Mouse (Mus musculus): ENCODE measurements around the gene AY074887.
"Not testable (repeated sequence)": the region's sequence is repeated elsewhere in the genome, so short reads cannot be mapped to it uniquely, and the experiment has no call there.

AY074887 gene

DNA sequence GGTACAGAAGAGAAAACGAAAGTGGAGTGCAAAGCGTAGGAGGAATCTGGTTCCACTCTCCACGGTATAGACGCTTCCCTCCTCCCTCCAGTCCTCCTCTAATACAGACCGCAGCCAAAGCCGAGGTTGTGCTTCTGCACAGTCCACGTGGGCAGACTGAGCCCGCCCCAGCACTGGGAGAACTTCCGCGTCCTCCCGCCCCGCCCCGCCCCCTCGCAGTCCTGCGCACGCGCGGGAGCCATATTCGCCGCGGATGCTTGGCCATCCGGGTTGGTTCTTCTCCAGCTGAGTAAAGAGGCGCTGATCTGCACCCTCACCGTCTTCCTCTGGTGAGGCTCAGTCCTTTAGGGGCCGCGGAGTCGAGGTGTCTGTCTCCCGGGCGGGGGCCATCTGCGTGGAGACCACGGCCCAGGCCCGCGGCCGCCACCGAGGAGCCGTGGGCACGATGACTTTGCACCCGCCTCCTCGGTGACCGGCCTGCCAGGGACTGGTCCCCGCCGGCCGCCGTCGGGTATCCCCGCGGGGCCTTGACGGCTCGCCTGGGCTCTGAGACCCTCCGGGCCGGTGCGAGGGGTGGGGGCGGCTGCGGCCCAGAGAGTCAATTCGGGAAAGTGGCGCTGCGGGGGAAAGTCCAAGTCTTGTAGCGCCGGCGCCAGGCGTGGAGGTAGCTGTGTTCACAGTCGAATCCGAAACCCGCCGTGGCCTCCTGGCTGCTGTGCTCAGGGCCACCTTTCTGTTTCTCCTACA, at the start of gene AY074887, which contains the start of gene Psma4:
TSS of gene AY074887 (minus strand) at position 424 of the 747 bp plus-strand sequence.
TSS of gene Psma4 (plus strand) at position 216 of the 747 bp plus-strand sequence.
- DNase-seq: peak; percentile 84

DNA sequence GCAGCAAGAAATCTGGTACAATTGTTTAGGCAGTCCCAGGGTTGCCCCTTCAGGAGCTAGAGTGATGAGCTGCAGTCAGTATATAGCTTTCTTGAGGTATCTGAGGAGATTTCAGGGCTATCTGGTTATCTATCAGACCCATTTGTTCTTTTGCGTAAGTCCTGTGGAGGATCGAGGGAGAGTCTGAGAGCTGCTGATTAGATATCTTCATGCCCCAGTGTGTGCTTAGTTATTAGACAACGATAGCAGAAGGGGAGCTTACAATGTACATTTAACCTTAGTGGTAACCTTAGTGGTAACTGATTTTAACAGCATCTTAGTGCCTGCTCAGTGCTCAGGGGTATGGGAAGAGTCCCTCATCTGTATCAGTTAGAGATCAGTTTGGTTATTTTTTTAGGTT, 44.8 kb upstream of the AY074887 start:
- no peak for DNase-seq

DNA sequence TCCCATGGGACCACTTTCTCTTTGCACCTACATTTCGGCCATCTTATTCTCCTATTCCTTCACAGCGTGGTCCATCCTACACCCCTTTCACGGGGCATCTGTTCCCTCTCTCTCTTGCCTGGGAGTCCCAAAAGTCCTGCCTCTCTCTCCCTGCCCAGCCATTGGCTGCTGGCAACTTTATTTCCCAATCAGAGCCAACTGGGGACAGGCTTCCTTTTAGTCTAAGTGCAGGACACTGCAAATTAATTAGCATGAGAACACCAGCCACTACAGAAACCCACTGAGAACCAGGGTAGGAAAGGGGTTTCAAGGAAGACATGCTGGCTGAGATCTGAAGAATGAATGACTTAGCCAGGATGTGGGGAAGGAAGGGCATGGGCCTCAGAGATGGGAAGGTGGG, 43.6 kb upstream of the AY074887 start:
- no peak for DNase-seq

DNA sequence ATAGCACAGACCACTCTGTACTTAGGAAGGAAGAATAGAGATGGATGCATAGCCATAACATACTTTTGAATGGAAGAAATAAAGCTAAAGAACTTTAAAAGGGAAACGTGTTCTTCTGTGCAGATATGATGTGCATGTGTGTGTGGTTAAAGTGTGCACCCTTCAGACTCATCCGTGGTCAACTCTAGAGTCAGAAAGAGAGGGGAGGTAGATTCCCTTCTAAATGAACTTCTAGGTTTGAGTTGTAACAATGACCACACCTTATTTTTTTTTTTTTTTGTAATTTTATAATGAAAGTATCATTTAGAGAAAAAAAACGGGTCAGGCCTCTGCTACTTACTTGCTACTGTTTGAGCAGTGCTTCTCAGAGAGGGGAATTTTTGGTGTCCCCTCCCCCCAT, 39.6 kb upstream of the AY074887 start:
- no peak for DNase-seq

DNA sequence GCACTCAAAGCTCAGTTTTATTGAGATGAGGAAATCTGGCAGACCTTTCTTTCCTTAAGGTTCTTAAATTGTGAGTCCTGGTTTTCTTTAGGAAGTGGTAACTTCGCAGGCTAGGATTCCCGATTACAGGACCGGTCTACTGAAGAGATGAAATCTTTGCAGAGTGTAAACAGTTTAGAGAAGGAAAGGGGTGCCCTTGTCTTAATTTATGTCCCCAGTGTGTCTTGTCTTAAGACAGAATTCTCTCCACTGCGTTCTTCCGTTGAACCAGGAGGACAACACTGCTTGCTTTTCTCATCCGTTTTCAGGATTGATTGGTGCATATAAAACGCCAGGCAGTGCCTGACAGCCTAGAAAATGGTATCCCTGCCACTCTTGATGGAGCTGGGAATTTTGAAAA, 31.6 kb upstream of the AY074887 start:
- no peak for DNase-seq

DNA sequence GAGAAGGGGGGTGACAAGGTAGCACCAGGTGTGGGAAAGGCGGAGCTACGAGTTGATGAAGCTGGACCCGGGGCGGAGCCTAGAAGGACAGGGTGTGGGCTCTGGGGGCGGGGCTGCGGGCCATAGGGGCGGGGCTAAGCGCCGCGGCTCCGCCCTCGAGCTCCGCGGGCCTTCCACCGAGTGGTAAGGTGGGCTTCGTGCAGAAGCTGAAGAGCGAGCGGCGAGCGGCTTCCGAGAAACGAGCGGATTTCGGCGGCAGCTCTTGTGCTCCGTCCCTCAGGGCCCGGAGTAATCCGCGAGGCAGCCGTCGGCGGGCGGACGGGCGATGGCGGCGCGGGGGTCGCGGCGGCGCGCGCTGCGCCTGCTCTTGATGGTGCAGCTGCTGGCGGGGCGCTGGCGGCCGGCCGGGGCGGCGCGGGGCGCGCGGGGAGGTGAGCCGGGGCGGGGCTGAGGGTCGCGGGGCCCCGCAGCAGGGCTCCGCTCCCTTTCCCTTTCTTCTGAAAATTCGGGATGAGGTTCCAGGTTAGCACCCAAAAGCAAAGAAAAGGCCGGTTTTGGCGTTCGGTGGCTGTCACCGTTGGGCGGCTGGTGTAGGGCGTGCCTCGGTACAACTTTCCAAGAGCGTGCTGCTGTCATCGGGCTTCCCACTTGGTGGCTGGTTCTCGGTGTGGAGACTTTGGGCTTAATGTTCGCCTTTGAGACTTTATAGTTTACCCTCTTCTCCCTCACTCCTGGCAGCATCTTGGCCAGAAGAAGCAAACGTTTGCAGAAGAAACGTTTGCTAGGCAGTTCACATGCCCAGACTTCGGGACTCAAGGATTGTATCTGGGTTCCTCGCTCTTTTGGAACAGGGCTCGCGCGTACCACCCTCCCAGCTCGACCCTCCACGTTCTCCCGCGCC, 30.7 kb upstream of the AY074887 start:
- no peak for DNase-seq

DNA sequence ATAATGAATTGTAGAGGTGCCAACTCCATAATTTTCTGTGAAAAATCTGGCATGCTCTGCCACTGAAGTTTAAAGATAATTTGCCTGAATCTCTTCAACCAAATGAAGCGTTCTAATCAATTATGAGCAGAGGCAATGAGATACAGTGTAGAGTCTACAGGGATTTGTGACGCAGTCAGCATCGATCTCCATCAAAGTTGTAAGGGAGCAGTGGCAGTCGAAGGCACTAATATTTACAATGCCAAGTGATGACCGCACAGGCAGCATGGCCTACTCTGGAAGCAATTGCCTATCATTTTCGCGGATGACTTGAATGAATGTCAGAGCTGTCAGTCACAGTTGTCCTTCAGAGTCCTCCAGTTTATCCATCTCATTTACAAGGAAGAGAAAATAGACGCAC, 29.9 kb upstream of the AY074887 start, which contains the start of gene Chrna5:
TSS of gene Chrna5 (plus strand) at position 207 of the 400 bp plus-strand sequence.
- DNase-seq: no peak

DNA sequence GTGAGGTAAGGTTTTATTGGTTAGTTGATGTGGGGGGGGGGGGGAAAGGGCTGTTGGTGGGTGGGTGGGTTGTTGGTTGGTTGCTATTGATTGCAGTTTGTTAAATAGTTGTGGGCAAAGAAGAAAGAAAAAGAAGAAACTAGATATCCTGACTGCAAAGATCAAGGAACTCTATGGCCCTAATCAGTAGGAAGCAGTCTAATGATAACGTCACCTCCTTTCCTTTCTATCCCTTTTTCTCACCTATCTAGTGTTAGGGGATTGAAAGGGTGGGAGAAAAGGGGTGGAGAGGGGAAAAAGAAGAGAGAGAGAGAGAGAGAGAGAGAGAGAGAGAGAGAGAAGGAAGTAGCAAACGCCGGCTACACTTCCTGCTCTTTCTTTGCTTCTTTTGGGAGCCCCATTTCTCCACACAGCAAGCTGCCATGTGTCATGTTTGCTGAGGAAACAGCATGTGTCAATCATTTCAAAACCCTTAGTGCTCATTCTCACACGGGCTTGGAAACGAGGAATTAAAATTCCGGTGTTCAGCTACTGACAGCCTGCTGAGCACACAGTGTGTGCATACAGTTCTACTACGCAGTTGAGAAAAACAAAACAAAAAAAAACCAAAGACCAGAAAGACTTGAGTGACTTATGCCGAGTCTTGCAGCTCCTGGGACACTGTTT, 19.3 kb upstream of the AY074887 start:
- no peak for DNase-seq

DNA sequence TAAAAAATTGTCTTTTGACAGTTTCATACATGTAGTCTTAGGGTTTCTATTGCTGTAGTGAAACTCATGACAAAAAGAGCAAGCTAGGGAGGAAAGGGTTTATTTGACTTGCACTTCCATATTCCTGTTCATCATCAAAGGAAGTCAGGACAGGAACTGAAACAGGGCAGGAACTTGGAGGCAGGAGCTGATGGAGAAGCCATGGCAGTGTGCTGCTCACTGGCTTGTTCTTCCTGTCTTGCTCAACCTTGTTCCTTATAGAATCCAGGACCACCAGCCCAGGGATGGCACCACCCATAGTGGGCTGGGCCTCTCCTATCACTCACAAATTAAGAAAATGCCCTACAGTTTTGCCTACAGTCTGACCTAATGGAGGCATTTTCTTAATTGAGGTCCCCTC, 12.9 kb upstream of the AY074887 start:
- no peak for DNase-seq

DNA sequence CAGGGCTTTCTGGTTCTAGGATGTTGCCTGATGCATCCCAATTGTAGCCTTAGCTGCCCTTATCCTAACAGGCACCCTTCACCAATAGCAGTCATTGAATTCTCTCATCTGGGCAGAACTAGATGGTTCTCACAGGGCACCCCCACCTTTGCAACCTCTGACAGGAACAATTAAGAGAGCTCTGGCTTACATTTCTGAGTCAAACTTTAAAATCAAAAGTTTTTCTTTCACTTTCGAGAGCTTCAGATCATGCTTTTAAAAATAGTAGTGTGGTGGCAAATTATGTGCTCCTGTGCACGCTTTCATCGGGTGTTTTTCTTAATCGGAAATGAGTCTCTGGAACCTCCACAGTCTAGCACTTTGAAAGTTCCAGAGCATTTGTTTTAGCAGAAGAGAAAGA, 10.3 kb upstream of the AY074887 start:
- no peak for DNase-seq

DNA sequence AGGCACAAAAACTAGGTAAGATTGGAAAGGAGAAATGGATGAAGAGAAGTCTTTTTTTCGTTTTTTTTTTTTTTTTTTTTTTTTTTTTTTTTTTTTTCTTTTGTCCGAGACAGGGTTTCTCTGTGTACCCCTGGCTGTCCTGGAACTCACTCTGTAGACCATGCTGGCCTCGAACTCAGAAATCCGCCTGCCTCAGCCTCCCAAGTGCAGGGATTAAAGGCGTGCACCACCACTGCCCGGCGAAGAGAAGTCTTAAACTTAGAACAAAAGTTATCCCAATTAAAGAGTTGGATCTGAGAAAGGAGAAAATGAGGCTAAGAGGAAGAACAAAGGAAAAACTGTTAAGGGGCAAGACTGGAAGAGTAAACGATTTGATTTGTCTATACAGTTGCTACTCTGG, 636 bp downstream of the AY074887 start:
- not testable (repeated sequence) for DNase-seq

DNA sequence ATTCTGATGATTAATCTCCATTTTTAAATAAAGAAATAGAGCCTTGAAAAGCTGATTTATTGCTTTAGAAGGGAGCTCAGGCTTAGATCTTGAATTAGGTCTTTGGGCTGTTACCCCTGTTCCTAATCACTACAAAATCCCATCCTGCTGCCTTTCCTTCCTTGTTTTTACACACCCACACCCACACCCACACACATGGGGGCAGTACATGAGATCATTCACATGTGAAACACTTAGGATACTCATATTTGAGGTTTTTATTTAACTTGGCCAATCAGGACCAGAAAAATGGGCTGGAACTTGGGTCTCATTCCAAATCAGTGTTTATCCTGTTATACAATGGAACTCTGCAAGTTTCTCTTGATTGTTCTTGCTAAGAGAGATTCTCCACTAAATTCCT, 1.3 kb downstream of the AY074887 start:
- DNase-seq: no peak

DNA sequence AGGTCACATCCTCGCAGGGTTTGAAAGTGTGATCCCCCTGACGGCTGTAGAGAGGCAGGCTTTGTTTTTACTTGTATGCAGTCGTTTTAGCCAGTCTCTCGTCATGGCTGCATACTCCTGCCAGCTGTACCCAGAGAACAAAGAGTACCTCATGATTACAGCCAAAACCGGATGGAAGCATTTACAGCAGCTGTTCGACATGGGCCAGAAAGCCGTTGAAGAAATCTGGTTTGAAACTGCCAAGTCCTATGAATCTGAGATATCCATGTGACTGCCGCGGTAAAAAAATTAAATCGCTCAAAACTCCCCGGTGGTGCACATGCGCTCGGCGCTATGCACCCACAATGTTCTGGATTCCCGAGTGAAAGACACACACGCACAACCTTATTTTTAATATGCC, 4.5 kb downstream of the AY074887 start:
- DNase-seq: no peak

DNA sequence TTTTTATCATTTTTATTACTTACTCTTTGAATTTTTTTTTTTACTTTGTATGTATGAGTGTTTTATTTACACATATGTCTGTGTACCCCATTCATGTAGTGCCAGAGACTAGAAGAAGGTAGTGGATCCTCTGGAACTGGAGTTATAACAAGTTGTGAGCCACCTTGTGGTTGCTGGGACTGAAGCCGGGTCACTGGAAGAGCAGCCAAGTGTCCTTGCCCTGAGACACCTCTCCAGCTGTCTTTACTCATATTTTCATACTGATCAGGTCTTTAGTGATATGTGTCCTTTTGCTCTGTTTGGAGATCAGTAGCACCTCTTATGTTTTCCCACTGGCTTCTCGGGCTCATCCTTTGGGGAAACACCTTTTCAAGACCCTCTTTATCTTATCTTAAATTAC, 6.3 kb downstream of the AY074887 start:
- no peak for DNase-seq

DNA sequence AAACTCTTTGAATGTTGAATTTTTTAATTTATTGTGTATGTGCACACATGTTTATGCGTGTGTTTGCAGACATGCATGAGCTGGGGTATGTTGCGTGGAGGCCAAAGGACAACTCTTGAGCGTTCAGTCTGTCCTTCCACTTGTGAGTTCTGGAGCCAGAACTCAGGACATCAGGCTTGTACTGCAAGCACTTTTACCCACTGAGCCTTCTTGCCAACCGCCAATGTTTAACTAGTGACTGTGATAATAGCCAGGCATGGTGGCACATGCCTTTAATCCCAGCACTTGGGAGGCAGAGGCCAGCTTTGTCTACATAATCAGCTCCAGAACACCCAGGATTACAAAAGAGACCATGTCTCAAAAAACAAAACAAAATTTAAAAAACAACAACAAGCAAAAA, 8.7 kb downstream of the AY074887 start:
- no peak for DNase-seq

DNA sequence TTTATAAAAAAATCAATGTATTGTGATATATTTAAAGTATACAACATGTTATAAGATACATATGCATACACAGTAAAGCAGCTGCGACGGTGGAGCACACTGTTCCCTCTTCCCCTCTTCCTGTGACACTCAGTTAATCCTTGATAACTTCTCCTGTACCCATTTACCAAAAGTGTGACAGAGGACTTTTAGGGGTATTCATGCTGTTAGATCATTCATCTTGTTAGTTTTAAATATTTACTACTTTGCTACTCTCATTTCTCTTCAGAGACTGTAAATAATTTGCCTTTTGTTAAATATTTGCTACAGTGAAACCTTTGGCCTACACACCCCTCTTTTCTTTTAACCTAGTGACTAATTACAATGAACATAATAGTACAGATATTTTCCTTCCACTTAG, 18.4 kb downstream of the AY074887 start:
- DNase-seq: no peak

DNA sequence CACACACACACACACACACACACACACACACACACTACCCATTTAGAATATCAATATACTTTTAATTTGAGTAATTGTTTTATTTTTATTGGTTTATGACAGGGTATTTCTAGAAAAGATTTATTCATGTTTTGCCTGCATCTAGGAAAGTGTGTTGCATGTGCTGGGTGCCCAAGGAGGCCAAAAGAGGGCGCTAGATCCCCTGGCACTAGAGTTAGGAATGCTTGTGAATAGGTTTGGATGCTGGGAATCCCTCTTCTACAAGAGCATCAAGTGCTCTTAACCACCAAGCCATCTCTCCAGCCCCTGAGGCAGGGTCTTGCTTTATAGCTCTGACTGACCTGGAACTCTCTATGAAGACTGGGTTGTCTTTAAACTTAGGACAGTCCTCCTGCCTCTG, 19.0 kb downstream of the AY074887 start:
- no peak for DNase-seq

DNA sequence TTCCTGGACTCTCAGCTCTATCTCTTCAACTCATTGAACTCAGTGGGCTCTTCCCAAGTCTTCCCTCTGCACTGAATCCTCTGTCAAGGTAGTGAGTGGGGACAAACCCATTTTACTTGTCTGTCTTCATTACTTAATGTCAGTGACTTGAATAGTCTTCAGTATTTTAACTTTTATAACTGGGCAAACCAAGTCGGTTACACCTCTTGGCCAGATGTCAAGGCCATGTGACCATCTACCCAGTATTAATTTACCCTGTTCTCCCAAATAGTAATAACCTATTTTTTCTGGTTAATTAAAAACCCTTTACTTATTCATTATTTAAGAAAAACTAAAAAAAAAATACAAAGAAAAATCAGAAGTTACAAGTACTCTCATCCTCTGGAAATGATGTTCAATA, 20.1 kb downstream of the AY074887 start:
- DNase-seq: no peak

DNA sequence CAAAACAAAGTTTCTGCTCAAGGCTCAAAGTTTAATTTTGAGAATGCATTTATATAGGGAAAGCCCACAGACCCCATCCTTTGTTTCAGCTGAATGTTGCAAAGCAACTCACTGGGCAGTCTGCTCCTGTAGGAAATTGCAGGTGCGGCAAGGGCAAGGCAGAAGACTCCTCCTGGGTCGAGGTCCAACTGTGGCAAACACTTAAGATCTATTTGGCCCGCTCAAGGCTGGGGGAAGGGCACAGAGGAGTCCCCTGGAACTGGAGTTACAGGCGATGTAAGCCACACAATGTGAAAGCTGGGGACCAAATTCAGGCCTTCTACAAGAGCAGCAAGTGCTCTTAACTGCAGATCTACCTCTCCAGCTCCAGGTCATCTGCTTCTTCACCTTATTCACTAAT, 30.9 kb downstream of the AY074887 start:
- DNase-seq: no peak

DNA sequence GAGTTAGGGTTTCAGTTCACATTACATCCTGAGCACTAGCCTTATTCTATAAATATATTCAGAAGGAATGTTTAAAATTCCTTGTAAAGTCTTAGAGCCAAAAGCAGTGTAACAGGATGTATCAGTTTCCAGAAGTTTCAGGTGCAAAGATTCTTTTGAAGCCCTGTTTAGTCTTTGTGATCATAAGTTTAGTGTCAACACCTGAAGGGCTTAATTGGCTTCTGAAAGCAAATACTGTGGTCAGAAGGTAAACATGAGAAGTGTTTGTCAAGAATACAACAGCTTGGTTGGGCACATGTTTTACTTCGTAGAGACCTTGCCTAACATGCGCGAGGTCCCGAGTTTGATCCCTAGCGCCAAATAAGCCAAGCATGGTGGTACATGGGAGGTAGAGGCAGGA, 32.0 kb downstream of the AY074887 start:
- no peak for DNase-seq

DNA sequence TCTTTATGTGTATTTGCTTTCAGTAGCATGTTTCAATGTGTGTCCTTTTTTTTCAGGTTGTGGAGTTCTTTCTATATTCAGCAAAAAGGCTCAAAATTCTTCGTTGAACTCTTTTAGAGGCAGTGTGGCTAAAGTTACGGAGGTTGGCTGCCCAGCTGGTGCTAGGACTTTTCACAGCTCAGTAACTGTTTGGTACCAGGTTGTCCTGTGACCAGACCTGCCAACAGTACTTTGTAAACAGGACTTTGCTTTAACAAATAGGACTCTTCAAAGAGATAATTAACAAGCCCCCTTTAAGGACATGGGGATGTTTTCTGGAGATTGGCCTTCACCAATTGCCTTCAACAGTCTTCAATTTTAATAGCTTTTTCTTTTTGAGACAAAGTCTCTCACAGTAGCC, 32.6 kb downstream of the AY074887 start:
- no peak for DNase-seq

DNA sequence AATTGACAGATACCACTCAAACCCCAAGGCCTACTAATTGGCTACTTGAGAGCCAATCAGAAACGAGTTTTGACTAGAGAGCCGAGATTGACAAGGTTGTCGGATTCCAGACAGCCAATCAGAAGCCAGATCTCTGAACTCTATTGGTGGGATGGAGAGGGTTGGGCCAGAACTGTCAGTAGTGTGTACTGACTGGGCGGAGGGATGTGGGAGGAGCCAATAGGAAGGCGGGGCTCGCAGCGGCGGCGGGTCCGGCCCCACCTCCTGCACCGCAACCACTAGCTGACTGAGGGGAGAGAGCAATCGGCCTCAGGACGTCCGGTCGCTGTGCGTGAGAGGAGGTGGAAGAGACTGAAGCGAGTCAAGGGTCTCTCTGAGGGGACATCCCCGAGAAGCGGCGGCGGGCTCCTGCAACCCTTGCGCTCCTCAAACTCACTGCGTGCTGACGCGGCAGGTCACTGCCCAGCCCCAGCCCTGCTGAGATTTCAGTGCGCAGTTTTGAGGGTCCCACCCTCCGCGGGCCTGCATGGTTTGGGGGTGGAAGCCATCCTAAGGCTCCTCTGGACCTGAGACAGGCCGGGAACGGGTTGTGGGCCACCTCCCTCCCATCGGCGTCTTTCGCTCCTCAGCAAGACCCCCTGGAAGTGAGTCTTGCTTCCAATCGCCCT, 33.7 kb downstream of the AY074887 start, which contains the start of gene Hykk:
TSS of gene Hykk (plus strand) at position 274 of the 668 bp plus-strand sequence.
- DNase-seq: peak; percentile 97

DNA sequence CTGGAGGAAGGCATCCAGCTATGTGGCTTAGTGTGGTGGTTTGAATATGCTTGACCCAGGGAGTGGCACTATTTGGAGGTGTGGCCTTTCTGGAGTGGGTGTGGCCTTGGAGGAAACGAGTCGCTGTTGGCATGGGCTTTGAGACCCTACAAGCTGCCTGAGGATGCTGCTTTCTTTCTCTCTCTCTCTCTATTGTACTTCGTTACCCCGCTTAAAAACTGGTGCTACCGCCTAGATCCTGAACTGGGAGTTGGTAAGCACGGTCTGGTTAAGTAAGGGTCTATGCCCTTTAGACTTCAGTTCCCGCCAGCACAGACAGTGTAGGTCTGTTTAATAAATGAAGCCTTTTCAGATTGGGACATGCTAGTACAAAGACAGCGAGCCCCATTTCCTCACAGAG, 34.4 kb downstream of the AY074887 start:
- peak; percentile 30 for DNase-seq
